Mouse (Mus musculus): ENCODE measurements around the gene Chia1.
"Not testable (repeated sequence)": the region's sequence is repeated elsewhere in the genome, so short reads cannot be mapped to it uniquely, and the experiment has no call there.

Gene Chia1

GRCm38 (mm10) chr3:106112929-106113328 lies at the start of gene Chia1:
TSS of gene Chia1 (plus strand) at chr3:106113229.
- DNase-seq: no peak

DNA sequence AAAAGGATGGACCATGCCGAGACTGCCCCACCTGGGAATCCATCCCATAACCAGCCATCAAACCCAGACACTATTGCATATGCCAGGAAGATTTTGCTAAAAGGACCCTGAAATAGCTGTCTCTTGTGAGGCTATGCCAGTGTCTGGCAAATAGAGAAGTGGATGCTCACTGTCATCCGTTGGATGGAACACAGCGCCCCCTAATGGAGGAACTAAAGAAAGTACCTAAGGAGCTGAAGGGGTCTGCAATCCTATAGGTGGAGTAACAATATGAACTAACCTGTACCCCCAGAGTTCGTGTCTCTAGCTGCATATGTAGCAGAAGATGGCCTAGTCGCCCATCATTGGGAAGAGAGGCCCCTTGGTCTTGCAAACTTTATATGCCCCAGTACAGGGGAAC lies 45.3 kb upstream of the Chia1 start:
- DNase-seq: not testable (repeated sequence)

DNA sequence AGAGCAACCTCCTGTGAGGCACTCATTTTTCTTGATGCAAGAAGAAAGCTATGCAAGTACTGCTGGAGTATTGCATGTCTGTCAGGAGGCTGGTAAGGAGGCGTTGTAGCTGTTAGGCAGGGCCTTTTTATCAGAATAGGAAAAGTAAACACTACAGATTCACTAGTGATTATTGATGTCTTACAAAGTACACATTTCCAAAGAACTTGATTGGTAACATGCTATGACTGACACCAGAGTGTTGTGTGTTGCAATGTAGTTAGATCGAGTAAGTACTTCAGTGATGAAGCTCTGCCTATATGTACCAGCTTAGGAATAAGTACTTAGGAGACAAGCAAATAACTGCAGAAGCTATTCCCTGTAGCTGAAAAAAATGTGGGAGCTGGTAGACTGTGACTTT lies 42.0 kb upstream of the Chia1 start:
- no peak for DNase-seq

GRCm38 (mm10) chr3:106074824-106075223 lies 38.2 kb upstream of the Chia1 start:
- no peak for DNase-seq

DNA sequence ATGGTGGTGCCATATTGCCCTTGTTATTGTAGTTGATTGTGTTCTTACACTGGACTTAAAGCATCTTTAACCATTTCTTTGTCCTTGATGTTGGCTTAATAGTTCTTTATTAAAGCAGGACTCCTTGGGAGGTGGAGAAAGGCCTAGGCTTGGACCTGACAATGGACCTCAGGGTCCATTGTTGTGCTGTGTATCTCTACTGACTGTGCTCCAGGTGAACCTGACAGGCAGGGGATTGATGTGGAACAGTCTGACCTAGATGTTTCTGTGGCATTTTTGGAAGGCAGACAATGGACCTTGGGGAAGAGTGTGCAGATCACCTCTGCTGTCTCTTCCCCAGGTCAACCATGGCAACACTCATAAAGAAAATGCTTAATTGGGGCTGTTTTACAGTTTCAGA lies 14.0 kb downstream of the Chia1 start:
- no peak for DNase-seq

DNA sequence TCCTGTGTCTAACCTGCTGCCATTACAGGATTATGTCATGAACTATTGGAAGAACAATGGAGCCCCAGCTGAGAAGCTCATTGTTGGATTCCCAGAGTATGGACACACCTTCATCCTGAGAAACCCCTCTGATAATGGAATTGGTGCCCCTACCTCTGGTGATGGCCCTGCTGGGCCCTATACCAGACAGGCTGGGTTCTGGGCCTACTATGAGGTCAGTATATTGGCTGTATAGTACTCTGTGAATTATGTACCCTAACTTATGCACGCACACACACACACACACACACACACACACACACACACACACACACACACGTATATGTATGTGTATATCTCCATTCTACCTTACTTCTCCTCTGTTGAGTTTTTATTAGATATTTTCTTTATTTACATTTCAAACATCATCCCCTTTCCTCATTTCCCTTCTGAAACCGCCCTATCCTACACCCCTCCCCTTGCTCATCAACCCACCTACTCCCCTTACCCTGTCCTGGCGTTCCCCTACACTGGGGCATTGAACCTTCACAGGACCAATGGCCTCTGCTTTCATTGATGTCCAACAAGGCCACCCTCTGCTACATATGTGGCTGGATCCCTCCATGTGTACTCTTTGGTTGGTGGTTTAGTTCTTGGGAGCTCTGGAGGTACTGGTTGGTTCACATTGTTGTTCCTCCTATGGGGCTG lies 15.9 kb downstream of the Chia1 start:
- no peak for DNase-seq

- no peak for DNase-seq
Measured at GRCm38 (mm10) chr3:106131690-106132089, 18.7 kb downstream of the Chia1 start.

DNA sequence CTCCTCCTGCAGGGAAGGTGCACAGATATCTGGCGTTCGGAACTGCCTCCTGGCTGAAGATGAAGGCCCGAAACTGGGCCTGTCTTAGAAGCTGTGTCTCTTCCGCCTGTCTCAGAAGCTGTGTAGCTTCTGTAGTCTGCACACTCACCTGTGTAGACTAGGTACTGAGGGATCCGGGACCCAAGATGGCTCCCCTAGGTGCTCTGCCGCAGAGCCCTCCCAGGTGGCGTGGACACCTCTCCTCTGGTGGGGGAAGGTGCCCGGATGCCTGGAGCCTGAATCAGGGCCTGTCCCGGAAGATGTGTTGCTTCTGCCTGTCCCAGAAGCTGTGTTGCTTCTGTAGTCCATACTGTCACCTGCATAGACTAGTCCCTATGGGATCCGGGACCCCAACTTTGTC lies 31.1 kb downstream of the Chia1 start:
- no peak for DNase-seq

DNA sequence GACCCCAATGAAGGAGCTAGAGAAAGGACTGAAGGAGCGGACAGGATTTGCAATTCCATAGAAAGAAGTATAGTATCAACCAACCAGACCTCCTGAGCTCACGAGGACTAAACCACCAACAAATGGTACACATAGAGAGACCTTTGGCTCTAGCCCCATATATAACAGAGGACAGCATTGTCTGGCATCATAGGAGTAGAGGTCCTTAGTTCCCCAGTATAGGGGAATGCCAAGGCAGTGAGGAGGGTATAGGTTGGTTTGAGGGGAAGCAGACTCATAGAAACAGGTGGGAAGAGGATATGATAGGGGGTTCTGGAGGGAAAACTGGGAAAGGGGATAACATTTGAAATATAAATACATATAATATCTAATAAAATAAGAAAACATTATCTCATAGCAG lies 41.4 kb downstream of the Chia1 start:
- no peak for DNase-seq

GRCm38 (mm10) chr3:106167464-106167863 lies 54.4 kb downstream of the Chia1 start, which contains the start of gene Chil3:
TSS of gene Chil3 (minus strand) at chr3:106167564.
- no peak for DNase-seq

DNA sequence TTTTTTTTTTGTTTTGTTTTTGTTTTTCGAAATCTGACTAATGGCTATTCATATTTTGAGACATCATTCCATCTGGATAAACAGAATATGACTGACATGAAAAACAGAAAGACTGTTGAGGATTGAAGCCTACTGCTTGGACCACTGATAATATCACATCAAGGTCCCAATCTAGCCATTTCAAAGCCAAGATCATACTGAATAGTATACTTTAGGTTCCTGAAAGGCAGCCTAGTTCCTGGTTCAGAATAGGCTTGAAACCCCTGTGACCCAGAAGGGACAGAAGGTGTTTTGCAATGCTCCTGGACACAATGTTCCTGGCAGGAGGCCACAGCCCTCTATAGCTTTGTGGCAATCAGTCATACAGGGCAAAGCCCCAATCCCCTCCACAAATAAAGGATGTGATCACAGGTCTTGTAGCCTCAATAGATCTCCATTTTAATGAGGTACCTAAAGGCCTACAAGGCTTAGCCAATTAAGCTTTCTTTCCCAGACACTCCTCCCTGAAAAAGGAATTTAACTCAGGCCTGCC lies 57.6 kb downstream of the Chia1 start:
- DNase-seq: peak; percentile 54

DNA sequence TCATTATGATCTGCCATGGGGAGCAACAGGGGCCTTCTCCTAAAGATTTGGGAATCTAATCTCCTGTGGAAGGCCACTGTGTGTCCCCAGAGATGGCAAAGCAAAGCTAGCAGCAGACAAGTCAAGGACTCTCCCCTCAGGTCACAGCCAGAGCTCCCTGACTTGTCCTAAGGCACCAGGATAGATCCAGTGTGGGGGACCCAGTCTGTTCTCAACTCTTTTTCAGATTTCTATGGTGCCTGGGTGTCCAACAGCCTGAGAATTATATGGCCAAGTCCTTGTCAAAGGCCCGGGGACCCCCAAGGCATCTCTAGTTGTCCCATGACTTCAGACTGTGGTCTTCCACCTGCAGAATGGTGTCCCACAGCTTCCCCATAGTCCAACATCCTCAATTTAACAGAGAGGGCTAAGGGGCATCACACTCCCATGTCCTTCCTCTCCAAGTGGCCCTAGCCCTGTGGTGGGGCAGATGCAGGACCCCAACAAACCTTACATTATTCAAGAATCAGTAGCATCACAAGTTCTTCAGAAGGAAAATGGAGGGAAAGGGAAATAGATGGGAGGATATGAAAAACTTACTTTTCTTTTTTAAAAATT lies 58.2 kb downstream of the Chia1 start:
- no peak for DNase-seq

DNA sequence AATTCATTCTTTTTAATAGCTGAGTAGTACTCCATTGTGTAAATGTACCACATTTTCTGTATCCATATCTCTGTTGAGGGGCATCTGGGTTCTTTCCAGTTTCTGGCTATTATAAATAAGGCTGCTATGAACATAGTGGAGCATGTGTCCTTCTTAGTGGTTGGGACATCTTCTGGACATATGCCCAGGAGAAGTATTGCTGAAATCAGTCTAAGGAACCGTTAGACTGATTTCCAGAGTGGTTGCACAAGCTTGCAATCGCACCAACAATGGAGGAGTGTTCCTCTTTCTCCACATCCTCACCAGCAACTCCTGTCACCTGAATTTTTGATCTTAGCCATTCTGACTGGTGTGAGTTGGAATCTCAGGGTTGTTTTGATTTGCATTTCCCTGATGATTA lies 59.5 kb downstream of the Chia1 start:
- peak; percentile 15 for DNase-seq

GRCm38 (mm10) chr3:106174971-106175370 lies 61.9 kb downstream of the Chia1 start:
- DNase-seq: not testable (repeated sequence)

DNA sequence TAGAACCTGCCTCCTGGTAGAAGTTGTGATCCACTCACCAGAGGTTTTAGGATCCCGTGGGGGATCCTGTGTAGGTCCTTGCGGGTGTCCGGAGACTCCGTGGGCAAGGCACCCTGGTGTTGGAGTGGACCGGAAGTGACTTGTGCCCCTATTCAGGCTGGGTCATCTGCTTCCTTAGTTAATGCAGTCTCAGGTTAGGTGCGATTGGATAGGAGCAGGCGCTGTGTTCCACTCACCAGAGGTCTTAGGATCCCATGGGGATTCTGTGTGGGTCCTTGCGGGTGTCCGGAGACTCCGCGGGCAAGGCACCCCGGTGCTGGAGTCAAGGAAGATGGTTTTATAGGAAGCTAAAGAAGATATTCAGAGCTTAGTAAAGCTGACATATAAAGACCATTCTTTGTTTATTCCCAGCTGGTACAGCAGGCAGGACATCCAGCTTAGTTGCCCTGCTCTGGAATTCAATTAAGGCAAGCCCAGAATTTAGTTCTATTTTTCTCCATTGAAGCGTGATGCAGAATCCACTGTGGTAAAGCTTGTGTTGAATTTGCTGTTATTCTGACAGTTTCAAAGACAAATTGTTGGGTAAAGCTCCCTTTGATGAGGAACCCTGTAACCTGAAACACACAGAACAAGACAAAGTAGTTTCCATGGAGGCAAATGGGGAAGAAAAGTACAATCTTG lies 64.6 kb downstream of the Chia1 start:
- no peak for DNase-seq
